Mouse (Mus musculus) heart, postnatal 4 days (tissue): ENCODE measurements around the gene Atp2b2. TPM values are rescaled to one million over a fixed set of nuclear protein-coding genes. Genes with fewer than 3 reads are reported as not detected.
A peak's percentile ranks its signal among the peaks of the same experiment; 100 is the strongest.

Experiments
- DNase-seq: peaks from one replicate; pipeline ENCODE4 v3.0.0; 2021
- total RNA-seq, 2 experiments: library from RNA; stranded (reverse); gene quantifications; 2 replicates each; pipeline ENCODE4 v1.2.3; 2021

Gene Atp2b2
- total RNA-seq, 2 experiments from 2014 or later = 0.88 to 1.2 TPM

DNA sequence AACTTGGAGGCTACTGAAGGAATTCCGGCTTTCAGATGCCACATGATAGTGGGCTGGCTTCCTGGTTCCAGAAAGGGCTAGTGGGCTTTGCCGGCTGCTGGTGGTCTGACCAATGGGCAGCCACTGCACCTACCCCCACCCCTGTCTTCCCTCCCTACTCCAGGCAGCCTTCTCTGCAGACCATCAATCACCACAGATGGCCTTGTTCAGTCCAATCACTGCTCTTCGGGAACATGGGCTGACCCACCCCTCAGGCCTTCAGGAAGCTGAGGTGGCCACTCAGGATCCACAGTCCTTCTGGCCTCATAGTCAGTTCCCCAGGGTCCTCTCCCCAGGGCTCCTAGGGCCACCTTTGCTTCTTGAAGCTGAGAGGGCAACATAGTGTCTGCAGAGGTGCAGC is 153.2 kb downstream of the Atp2b2 start:
- no peak for DNase-seq

DNA sequence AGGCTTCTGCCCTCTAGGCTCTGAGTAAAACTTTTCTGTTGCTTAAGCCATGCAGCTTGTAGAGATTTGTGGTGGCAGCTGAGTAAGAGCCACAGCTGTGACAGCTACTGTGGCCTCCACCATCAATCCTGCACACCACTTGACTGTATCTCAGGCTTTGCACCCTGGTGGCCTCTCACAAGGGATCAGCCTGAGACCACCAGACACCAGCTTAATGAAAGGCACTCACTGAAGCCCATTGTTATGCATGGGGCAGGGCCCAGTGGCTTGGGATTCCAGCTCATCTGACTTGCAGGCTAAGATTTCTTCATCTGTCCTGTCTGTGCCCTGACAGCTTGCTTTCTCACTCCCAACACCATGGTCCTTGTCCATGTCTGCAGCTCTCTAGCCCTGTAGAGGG is 155.5 kb downstream of the Atp2b2 start:
- no peak for DNase-seq

DNA sequence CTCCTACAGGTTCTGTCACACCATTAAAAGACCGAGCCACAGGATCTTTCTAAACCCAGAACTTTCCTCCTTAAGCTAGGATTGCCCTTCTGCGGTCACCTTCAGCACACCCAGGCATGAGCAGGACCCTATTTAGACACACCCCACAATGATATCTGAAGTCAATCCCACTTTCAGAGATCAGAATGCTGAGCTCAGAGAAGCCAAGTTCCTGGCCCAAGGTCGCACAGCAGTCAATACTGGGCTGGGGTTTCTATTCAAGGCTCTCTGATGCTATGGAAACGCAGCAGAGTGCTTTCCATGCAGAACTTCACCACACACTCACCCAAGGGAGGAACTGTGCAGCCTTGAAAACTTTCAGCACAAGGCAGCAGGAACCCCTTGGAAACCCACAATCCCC is 157.6 kb downstream of the Atp2b2 start:
- no peak for DNase-seq

DNA sequence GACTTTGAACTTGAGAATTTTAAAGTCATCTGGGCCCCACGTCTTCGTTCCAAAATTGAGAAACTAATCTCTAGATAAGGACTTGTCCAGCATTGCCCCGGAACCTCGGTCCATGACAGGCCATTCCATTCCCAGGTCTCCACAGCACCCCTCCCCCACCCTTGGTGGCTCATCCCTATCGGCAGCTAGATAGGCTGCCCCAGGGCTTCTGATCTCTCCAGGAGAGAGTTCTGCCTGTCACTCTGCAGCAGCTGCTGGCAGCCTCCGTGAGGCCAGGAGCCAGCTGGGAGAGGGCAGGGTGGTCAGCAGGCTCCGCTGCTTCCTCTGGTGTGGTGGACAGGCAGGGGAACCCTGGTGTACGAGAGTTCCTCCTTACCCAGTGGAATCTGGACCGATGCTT is 159.2 kb downstream of the Atp2b2 start:
- no peak for DNase-seq

DNA sequence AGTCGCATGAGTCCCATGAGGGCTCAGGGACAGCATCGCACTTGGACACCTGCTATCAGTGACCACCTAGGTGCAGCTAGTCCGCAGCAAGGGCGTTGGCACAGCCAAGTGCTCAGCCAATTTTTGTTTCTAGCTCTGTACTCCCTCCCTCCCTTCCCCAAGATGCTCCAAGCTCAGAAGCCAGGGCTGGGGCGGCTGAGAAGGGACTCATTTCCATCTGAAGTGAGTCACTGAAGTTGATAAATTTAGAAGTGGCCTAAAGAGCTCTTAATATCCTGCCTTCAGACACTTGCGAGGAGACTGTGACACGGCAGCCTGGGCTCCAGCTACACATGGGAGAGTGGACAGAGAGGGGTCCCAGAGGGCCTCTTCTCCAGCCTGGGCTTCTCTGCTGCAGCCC is 160.0 kb downstream of the Atp2b2 start:
- no peak for DNase-seq

DNA sequence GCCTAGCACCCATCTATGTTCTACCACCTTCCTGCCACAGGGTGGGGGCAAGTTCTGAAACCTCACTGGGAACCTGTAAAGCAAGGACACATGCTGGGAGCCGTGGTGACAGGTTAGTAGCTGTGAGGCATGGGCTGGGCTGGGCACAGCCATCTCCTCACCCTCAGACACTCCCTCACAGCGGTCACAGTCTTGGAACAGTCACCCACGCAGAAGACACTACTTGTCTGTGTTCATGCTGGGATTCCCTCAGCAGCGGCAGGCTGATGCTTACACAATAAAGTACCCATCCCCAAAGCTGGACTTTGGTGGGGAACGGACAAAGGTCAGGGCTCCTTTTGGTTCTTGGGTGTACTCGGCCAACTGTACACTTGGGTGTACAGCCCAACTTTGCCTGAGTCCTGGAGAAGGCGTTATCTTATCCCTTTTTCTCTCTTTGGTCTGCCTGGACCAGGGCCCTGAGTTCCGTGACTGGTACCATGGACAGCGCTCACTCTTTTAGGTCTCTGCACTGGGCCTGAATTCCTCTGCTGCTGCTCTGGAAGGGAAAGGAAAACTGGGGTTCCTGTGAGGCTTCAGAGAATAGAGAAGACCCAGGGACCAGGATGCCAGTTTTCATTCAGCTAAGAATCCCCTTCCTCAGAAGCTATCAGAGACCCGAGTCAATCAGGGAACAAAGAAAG is 160.7 kb downstream of the Atp2b2 start:
- peak; percentile 68 for DNase-seq

DNA sequence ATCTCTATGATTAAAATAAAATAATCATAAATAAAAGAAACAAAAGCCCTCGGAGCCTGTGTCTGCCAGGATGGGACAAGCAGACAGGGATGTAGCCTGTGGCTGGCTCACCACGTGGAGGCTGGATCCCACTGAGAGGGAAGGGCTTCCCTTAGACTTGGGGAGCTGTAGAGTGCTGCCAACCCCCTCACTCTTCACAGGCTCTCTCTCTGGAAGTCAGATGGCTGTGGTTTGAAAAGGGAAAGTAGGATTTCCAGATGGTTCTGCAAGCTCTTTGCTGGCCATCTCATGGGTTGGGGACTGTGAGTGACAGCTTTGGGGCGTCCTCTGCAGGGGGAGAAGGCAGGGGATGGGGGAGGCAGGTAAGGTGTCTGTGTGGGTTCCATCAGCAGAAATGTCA is 163.0 kb downstream of the Atp2b2 start:
- no peak for DNase-seq

DNA sequence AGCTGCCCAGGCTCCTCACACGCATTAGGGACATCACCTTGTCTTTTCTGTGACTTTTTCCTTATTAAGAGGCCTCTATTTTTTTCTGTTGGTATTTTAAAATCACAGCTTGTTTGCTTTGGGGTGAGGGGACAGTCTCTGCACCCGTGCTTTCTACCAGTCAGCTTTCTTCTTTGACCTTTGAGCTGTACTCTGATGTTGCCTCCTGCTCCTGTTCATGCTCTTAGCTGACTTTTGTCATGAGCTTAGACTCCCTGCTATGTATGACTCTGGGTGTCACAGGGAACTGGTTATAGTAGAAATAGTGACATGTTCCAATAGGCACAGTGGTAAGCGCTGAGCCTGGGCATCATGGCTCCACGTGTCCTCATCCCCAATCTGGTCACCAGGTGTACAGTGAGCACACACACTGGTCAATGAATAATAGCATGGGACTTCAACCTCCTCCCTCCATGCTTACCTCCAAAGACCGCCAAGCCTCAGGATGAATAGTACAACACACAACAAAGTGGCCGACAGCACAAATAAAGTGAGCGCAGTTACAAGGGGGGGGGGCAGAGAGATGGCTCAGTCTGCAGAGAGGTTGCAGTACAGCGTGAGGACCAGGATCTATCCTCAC is 163.8 kb downstream of the Atp2b2 start:
- no peak for DNase-seq

DNA sequence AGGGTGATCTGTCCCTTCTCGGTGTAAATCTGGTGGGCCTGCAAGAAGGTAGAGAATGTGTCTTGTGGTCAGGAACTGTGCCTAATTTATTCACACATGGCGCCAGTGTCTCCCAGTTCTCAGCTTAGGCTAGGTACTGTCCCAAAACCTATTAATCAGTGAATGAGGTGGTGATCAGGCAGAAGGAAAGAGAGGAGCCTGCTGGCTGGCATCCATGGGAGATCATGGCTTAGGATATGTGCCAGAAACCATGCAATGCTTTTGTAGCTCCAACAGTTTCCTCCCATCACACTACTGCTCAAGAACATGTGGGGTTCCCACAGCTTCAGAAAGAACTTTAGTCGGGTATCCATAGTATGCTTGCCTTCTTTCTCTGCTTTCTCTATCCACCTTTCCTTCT is 165.8 kb downstream of the Atp2b2 start:
- DNase-seq = no peak

DNA sequence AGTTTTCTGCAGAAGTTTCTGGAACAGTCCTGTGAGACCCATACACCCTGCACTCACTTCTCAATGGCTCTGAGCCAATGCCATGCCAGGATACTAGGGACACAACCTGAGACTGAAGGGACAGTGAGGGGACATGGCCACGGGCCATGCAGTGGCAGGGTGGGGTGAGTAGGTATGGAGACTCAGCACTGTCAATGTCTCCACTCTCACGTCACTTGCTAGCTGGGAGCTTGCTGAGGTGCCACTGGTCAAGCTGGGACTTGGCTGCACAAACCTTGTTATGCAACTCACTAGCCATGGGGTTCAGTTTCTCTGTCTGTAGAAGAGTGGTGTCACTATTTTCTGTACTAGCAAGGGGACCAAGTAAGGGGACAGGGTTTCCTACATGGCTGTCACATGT is 167.2 kb downstream of the Atp2b2 start:
- no peak for DNase-seq

DNA sequence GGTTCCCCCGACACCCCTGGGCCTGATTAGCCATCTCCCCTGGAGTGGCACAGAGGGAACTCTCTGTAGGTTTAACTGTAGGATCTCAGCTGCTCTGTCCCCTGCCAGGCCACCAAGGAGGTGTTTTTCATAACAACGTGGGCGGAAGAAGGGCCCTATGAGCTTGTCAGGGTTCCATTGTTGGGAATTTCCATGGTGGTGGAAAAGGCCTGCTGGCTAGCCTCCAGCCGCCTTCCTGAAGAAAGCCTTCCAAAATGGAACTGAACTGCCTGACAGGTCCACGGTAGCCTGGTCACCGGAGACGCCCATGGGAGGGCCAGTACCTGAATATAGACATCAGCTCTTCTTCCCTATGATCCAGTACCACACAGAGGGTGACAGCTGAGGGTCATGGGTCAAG is 169.8 kb downstream of the Atp2b2 start:
- DNase-seq = no peak

DNA sequence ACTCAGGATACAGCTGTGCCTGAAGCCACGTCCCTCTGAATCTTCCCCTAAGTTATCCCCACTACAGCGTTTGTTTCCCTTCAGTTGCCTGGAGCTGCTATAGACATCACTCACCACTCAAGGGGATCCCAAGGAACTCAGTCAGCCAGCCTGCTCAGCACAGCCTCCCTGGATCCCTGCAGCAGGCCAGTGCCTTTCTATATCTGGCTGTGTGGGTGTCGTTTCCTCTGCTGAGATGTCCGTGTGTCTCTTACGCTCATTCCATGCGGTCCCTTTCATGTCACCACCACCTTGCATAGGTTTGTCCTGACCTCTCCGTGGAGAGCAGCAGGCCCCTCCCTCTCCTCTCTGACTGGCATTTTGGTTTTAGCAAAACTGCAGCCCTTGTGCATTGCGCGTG is 171.6 kb downstream of the Atp2b2 start:
- no peak for DNase-seq

DNA sequence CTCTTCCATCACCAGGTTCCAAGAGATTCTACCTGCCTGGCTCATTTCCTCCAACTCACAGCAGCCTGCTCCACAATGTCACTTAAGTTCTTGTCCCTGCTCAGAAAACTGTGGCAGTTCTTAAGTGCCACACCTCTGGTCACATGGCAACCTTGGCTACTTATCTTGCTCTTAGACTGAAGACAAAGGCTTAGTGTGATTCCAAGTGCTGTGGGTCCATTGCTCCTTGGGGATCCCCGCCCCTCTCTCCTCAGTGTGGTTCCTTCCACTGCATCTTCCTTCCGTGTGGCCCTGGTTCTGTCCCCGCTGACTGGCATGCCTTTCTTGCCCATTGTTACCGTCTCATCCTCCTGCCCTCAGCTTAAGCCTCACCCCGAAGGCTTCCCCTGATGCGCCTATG is 173.9 kb downstream of the Atp2b2 start:
- DNase-seq = no peak

DNA sequence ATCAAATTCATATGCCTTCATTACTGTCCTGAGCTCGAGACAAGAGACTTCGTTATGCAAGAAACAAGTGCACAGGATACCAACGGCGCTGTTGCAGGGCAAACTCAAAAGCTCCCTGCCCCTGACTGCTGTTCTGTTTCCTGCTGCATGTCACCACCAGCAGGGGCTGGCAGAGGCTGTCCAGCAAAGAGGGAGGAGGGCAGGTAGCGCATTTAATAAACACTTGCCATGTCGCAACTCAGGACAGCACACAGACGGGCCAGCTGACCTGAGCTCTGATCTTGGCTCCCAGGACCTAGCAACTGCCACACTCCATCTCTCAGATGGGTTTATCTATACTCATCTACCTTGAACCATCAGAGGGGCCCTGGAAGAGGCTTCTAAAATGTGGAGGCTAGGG is 176.7 kb downstream of the Atp2b2 start:
- DNase-seq = no peak

DNA sequence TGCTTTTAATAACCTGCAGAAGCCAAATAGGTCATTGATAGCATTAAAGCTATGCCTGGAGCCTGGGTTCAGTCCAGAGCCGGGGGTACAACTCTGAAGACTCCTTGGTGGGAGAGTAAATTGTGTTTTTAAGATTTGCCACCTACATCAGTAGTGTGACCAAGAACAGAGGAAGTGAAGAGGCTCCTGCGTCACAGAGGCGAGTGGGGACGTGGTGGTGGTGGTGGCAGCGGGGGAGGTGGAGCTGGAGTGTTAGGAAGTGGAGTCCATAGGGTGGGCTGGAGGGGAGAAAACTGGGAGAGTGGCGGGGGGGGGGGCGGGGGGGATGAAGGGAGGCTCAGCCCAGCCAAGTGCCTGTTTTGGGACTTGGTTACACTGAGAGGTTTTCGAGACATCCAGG is 177.6 kb downstream of the Atp2b2 start:
- no peak for DNase-seq

DNA sequence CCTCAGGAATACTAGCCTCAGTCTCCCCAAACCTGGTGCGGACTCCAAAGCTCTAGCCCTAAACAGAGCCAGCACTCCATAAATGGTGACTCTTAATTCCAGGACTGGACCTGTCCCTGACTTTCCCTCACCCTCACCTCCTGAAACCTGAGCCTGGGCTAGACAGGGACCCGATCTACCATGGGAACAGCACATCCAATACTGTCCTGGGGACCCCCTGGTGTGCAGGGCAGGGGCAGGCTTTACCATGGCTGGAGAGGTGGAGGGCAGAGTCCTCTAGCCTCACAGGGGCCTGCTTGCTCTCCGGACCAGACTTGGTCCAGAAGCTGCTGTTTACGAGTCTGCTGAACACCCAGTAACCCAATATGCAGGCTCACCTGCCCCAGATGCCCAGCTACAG is 179.5 kb downstream of the Atp2b2 start:
- DNase-seq = no peak

DNA sequence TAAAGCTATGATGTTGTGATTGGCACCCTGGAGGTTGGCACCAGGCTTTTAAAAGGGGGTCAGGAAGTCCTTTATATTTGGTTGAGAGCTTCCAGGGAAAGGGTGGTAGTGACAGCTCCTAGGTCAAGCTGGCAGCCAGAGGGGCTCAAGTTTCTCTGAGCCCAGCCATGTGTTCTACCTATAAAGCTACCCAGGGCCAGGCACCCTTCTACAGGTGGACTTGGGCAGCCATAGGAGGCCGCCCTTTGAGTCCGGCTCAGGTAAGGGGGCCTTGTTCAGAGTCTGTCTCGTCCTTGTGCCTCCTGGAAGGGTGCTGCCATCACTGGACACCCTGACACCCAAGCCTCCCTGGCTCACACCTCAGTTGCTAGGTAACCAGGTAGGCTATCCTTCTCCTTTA is 180.5 kb downstream of the Atp2b2 start:
- DNase-seq = no peak

DNA sequence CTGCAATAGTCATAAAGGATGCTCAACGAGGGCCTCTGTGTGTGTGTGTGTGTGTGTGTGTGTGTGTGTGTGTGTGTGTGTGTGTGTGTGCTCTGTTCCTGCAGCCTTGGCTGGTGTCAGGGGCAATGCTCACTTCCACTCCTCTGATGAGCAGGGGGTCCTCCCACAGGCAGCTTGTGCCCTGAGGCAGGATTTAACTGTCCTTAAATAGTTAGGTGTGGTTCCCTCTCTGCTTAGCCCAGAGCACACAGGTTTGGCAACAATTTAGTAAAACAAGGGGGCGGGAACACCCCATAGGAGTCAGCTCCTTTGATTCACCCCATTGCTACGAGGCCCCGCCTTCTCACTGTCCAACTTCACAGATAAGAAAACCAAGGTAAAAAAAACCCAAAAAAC is 181.0 kb downstream of the Atp2b2 start:
- DNase-seq = no peak

DNA sequence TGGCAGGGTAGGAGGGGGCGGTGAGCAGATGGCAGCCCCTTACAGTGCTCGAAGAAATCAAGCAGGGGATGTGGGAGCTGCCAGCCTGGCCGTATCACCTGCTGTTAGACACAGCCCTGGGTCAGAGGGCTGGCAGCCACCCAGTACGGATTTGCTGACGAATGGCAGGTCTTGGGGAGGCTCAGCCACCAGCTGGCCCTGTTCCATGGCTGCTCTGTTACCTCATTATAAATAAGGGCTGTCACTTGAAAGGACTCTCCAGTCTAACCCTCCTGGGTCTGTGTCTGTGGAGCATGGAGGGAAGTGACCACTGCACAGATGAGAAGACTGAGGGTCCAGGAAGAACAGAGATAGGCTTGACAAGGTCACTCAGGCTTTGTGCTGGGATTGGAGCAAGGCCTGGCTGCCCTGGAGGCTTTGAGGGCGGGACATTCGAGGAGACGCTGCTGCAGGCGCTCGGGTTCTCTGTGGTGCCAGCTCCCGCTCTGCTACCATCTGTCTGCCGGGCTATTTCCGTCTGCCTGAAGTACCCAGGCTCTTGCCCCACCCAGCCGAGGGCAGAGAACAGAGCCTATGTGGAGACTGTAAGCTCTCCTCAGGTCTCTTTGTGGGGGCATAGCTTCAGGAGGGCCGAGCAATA is 181.6 kb downstream of the Atp2b2 start:
- DNase-seq = no peak

DNA sequence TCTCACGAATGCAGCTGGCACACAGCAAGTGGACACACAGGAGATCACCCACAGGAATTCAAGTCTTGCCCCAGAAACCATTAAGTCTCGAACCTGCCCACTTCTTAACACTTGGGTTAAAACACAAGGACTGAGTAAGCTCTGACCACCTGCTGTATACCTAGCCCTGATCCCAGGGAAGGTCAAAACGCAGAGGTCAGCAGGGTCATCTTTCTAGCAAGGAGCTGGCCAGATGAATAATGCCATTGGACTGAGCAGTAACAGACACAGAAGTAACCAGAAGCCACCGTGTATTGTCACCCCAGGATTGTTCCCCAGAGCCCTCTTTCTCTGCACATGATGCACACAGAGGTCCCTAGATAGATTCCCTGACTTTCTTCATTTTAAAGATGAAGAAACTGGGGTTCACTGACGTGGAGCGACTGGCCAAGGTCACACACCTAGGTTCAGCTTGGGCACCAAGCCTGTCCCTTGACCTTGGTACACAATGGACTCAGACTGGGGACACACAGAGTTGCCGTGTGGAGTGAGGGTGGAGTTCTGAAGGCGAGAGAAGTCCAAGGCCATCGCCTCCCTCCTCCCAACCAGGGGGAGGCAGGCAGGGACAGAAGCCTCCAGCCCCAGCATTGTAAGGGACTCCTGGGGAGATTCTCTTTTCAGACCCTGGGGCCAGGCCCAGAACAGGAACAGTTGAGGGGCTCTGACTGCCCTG is 182.2 kb downstream of the Atp2b2 start:
- DNase-seq = no peak

DNA sequence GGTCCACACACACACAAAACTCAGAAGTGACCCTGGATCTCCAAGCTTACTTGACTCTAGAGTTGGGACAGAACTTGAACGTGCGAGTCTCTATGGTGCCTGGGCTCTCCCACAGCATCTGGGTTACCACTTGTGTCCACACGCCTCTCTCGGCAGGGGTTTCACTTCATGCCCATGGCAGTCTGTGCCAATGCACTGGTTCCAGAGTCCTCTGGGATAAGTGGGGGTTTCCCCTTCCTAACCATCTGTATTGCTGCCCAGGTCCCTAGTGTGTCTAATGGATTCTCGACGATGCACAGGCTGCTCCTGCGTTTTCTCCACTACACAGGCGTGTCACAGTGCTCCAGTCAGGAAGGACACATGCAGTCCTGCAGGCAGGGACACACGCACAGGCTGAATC is 184.1 kb downstream of the Atp2b2 start:
- no peak for DNase-seq

DNA sequence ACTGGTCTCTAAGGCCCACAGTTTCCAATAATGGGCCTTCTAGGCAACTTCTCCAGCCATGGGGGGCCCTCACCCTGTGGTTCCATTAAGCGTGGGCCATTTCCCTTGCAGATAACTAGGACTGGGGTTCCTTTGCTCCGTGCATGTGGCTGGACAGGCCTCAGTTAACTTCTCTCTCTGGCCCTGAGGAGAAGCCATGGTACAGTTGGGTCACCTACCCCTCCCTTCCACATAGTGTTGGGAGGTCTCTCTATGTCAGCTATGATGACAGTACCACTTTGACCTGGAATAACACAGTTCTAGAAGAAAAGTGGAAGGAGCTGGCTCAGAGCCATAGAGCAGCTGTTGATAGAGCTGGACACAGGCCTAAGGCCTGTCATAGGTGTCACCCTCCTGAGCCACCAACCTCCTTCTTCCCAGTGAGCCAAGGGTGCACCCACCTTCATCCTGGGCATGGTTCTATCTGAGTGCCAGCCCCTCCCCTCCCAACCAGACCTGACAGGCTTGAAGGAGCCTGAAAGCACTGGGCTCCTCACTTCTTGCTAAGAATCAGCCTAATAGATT is 185.0 kb downstream of the Atp2b2 start:
- DNase-seq = no peak

DNA sequence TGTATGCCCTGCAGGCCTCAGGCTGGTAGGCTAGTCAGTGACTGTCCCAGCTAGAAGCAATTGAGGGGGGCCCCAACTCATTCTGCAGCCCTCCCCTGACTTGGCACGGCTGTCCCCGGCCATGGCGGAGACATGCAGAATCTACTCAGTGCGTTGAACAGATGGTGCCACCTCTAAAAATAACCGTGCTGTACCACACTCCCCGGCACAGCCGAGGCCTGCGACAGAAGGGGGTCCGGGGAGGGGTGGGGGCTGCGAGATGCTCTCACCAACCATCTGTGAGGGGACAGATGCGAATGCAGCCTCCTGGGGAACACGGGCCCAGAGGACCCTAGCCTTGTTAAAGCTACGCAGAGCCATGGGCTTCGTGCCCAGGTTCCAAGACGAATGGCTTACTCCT is 185.6 kb downstream of the Atp2b2 start:
- no peak for DNase-seq
